Mouse (Mus musculus): ENCODE measurements at regions not wholly inside any gene's neighbourhood (a gene's known extent, or its start where the extent isn't known, plus 50 kb on each side); places are given as distances from the start of the nearest gene placed in this dataset.

DNA sequence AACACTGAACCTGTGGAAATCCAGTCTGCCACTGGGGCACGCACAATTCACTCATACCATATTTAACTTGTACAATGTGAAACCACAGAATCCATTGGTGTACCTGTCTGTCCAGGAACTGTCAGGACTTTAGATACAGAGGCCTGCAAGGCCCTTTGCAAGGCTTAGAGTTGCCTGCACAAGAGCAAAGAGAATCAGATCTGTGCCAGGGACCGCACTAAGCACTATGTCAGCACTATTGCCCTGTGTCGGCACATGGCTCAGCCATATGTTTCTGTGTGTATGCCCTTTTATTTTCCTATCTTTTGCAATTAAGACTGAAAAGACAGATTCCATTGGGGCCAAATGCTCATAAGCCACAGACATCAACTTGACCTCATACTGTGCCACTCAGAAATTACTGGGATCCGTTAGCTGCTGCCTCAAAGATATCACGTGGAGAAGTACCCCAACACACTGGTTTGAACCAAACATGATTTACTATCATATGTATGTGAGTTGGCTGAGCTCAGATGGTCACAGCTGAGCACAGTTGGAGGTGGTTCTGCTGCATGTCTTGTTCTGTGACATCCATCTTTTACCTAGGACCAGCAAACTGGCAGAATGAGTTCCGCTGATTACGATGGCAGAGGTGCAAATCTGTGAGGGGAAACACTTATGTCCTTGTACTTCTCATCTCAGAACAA lies 181.7 kb upstream of the Prkcq start:
- no peak overlapping the region for H3K4me3 ChIP-seq (ENCODE audit: low read depth, low read length)
- H3K4me1 ChIP-seq (replicated peaks; ENCODE audit: control insufficient read depth, insufficient read depth, low read length), result no peaks in the 10 kb centered on the region
- no peak overlapping the region for H3K27ac ChIP-seq (ENCODE audit: low read depth, low read length)
- H3K4me2 ChIP-seq (replicated peaks; ENCODE audit: low read depth), result no peak overlapping the region
- no peak overlapping the region for H3K9ac ChIP-seq (ENCODE audit: low read depth, low read length)
- WGBS, result 91% methylated on average over 7 of the region's 7 CpGs
- ATAC-seq, result no peak
- no peaks in the 10 kb centered on the region for H3K9me3 ChIP-seq (ENCODE audit: control insufficient read depth)
- H3K36me3 ChIP-seq (ENCODE audit: control insufficient read depth, insufficient read depth), result no peaks in the 10 kb centered on the region
- no peak for TF ChIP-seq CTCF (IDR thresholded peaks at IDR 0.05; ENCODE audit: low read depth)
- H3K27me3 ChIP-seq (replicated peaks; ENCODE audit: control insufficient read depth, insufficient read depth, low read length), result no peaks in the 10 kb centered on the region

DNA sequence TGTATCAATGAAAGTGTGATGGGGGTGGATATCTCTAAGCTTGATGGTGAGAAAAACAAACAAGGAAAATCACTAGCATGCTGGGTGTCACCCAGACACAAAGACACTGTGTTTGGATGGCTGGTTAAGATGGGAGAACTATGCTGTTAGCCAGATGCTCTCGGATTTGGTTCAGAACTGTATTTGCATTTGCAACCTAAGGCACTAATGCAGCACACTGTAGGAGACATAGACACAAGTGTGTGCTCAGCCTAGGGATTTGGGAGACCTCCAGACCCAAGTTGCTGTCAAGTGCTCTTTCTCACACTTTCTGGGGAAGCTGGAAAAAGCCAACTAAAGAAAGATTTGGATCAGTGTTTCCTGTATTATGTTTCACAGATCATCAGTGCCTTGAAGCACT lies 173.1 kb upstream of the Prkcq start:
- TF ChIP-seq CTCF (IDR thresholded peaks at IDR 0.05; ENCODE audit: low read depth), result no peak
- Histone ChIP-seq H3K27ac (ENCODE audit: low read depth, low read length) (no peak overlapping the region), H3K4me1 (replicated peaks; ENCODE audit: control insufficient read depth, insufficient read depth, low read length) (no peaks in the 10 kb centered on the region), H3K4me3 (ENCODE audit: low read depth, low read length) (no peak overlapping the region), H3K9me3 (ENCODE audit: control insufficient read depth) (no peaks in the 10 kb centered on the region), H3K4me2 (replicated peaks; ENCODE audit: low read depth) (no peak overlapping the region), H3K27me3 (replicated peaks; ENCODE audit: control insufficient read depth, insufficient read depth, low read length) (no peaks in the 10 kb centered on the region), H3K9ac (ENCODE audit: low read depth, low read length) (no peak overlapping the region), H3K36me3 (ENCODE audit: control insufficient read depth, insufficient read depth) (no peaks in the 10 kb centered on the region)
- ATAC-seq, result no peak
- 31% methylated on average over 1 of the region's 1 CpGs for WGBS

DNA sequence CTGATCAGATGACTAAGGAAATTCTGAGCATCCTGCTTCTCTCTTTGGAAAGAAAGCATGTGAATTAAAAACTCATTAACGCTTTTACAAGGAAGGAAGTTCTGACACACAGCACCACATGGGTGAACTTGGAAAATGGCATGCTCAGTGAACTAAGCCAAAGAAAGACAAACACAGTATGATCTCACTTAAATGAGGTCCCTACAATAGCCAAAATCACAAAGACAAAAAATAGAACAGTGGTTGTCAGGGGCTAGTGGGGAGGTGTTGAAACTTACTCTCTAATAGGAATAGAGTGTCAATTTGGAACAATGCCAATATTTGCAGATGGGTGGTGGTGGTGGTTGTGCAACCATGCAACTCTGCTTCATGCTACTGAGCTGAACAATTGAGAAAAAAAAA lies 172.7 kb upstream of the Prkcq start:
- Histone ChIP-seq H3K27me3 (replicated peaks; ENCODE audit: control insufficient read depth, insufficient read depth, low read length) (no peaks in the 10 kb centered on the region), H3K4me3 (ENCODE audit: low read depth, low read length) (no peak overlapping the region), H3K36me3 (ENCODE audit: control insufficient read depth, insufficient read depth) (no peaks in the 10 kb centered on the region), H3K9me3 (ENCODE audit: control insufficient read depth) (no peaks in the 10 kb centered on the region), H3K4me2 (replicated peaks; ENCODE audit: low read depth) (no peak overlapping the region), H3K9ac (ENCODE audit: low read depth, low read length) (no peak overlapping the region), H3K27ac (ENCODE audit: low read depth, low read length) (no peak overlapping the region), H3K4me1 (replicated peaks; ENCODE audit: control insufficient read depth, insufficient read depth, low read length) (no peaks in the 10 kb centered on the region)
- 68% methylated on average over 1 of the region's 1 CpGs for WGBS
- no peak for TF ChIP-seq CTCF (IDR thresholded peaks at IDR 0.05; ENCODE audit: low read depth)
- no peak for ATAC-seq

DNA sequence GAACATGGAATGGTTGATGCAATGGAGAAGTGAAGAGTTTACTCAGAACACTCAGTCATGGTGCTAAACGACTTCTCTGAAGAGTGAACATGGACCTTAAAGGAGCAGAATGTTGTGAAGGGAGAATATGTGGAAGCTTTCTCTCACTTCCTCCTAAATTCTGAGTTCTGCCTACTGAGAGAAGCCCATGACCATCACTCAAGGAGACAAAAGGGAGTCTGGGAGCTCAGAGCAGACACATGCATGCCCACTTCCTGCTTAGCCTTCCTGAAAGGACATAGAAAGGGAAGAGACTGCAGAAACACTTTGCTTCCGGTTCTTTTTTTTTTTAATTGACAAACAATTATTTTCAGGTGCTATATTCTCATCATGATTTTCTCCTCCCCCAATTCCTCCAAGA lies 166.1 kb upstream of the Prkcq start:
- H3K9me3 ChIP-seq (ENCODE audit: control insufficient read depth), result no peaks in the 10 kb centered on the region
- no peaks in the 10 kb centered on the region for H3K36me3 ChIP-seq (ENCODE audit: control insufficient read depth, insufficient read depth)
- H3K4me3 ChIP-seq (ENCODE audit: low read depth, low read length), result no peak overlapping the region
- no peak overlapping the region for H3K27ac ChIP-seq (ENCODE audit: low read depth, low read length)
- H3K9ac ChIP-seq (ENCODE audit: low read depth, low read length), result no peak overlapping the region
- no peak for ATAC-seq
- no peak overlapping the region for H3K4me2 ChIP-seq (replicated peaks; ENCODE audit: low read depth)
- H3K27me3 ChIP-seq (replicated peaks; ENCODE audit: control insufficient read depth, insufficient read depth, low read length), result no peaks in the 10 kb centered on the region
- no peak for TF ChIP-seq CTCF (IDR thresholded peaks at IDR 0.05; ENCODE audit: low read depth)
- H3K4me1 ChIP-seq (replicated peaks; ENCODE audit: control insufficient read depth, insufficient read depth, low read length), result no peaks in the 10 kb centered on the region
- 62% methylated on average over 2 of the region's 2 CpGs for WGBS

DNA sequence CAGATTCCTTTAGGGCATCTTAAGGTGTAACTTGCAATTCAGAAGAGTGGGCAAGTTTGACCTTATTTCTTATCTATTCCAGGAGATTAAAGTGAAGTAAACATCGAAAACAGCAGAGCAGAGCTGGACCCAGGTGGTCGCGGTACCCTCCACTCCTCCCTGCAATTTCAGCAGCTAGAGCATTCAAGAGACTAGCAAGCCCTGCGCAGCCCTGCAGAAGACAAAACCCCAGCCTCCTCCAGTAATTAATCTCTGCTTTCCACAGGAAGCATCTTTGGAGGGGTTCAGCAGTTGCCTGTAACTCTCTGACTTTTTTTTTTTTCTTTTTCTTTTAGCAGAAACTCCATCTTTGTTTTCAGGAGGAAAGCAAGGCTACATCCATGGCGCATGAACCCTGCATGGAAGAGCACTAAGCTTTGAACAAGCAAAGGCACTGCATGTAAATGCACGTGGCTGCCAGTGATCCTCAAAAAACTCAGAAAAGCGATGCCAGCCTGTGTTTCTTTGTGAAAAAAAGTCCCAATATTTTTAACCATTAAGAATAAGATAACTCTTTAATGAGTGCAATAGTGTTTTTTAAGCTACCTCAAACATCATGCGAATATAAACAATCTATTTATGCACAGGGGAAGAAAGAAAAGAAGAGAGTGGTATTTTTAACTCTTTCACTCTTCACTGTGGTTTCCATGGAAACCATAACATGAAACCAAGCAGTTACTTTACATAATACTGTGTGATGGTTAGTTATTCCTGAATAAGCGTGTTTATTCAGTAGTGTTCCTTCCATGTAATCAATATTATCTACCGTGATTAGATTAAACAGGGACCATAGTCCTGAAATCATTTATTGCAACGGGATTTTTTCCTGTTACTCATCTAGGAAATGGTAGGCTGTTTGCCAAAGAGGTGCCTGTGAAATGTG lies 160.6 kb upstream of the Prkcq start:
- no peak for TF ChIP-seq CTCF (IDR thresholded peaks at IDR 0.05; ENCODE audit: low read depth)
- Histone ChIP-seq H3K4me1 (replicated peaks; ENCODE audit: control insufficient read depth, insufficient read depth, low read length) (no peaks in the 10 kb centered on the region), H3K4me2 (replicated peaks; ENCODE audit: low read depth) (no peak overlapping the region), H3K4me3 (ENCODE audit: low read depth, low read length) (no peak overlapping the region), H3K27ac (ENCODE audit: low read depth, low read length) (no peak overlapping the region), H3K36me3 (ENCODE audit: control insufficient read depth, insufficient read depth) (no peaks in the 10 kb centered on the region), H3K9ac (ENCODE audit: low read depth, low read length) (no peak overlapping the region), H3K9me3 (ENCODE audit: control insufficient read depth) (no peaks in the 10 kb centered on the region), H3K27me3 (replicated peaks; ENCODE audit: control insufficient read depth, insufficient read depth, low read length) (no peaks in the 10 kb centered on the region)
- ATAC-seq, result no peak
- 63% methylated on average over 11 of the region's 11 CpGs for WGBS

DNA sequence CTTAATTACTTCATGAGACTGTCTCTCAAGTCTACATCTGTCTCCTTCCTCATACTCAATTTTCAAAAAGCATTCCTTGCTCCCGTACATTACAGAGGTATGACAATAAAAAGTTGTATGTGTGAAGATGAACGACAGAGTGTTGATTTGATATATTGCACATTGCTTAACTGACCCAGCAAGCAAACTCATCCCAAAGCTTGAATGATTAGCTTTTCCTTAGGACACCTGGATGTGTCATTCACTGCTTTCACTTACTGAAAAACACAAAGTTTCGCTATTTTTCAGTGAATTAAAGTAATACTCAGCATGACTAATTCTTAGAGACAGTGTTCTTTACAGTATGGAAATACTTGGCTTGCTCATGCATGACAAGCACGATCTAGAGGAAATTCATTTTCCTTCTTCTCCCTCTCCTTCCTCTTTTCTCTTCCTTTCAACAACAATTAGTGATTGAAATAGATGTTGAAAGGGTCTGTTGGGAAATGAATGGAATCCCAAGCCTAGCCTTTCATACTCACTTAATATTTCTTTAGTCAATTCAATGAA lies 159.5 kb upstream of the Prkcq start:
- 83% methylated on average over 4 of the region's 4 CpGs for WGBS
- Histone ChIP-seq H3K36me3 (ENCODE audit: control insufficient read depth, insufficient read depth) (no peaks in the 10 kb centered on the region), H3K9me3 (ENCODE audit: control insufficient read depth) (no peaks in the 10 kb centered on the region), H3K4me2 (replicated peaks; ENCODE audit: low read depth) (no peak overlapping the region), H3K4me3 (ENCODE audit: low read depth, low read length) (no peak overlapping the region), H3K27ac (ENCODE audit: low read depth, low read length) (no peak overlapping the region), H3K9ac (ENCODE audit: low read depth, low read length) (no peak overlapping the region), H3K4me1 (replicated peaks; ENCODE audit: control insufficient read depth, insufficient read depth, low read length) (no peaks in the 10 kb centered on the region), H3K27me3 (replicated peaks; ENCODE audit: control insufficient read depth, insufficient read depth, low read length) (no peaks in the 10 kb centered on the region)
- TF ChIP-seq CTCF (IDR thresholded peaks at IDR 0.05; ENCODE audit: low read depth), result no peak
- no peak for ATAC-seq

Data from intestine, postnatal 0 days (tissue).